Mouse (Mus musculus) MEL (cell line): ENCODE measurements around the gene Gm3327. TPM values are rescaled to one million over a fixed set of nuclear protein-coding genes. Genes with fewer than 3 reads are reported as not detected.
"Not testable (repeated sequence)": the region's sequence is repeated elsewhere in the genome, so short reads cannot be mapped to it uniquely, and the experiment has no call there.

ENCODE experiments used
- DNase-seq: peaks from one replicate; pipeline ENCODE4 v3.0.0; 2011; ENCODE audit warnings: low read depth, low spot score
- H3K27ac ChIP-seq: 2 replicates; pipeline ENCODE4 v1.5.1; 2012; ENCODE audit warnings: low read depth, mild to moderate bottlenecking, control low read depth, low read length, moderate library complexity; ENCODE audit not compliant: control insufficient read depth
- H3K27me3 ChIP-seq, 2 experiments: fragments of 150-350 bp in 1 of 2; sonication (generic) in 1 of 2; 2 replicates each; pipeline ENCODE4 v1.6.1; 2012; ENCODE audit warnings: low read length in 2 of 2, mild to moderate bottlenecking in 2 of 2, improper control_type of control experiment in 1 of 2, moderate library complexity in 1 of 2; ENCODE audit not compliant: insufficient read depth in 2 of 2, control insufficient read depth in 1 of 2
- H3K36me3 ChIP-seq, 2 experiments: 2 replicates each; pipeline ENCODE4 v1.6.1; 2012 to 2014; ENCODE audit warnings: low read length in 2 of 2, improper control_type of control experiment in 1 of 2, inconsistent platforms in 1 of 2, mild to moderate bottlenecking in 1 of 2; ENCODE audit not compliant: insufficient read depth in 2 of 2, control insufficient read depth in 1 of 2
- H3K4me1 ChIP-seq, 2 experiments: fragments of 150-350 bp in 1 of 2; sonication (generic) in 1 of 2; 2 replicates each; pipeline ENCODE4 v1.6.1; 2012; ENCODE audit warnings: low read length in 2 of 2, improper control_type of control experiment in 1 of 2, mild to moderate bottlenecking in 1 of 2; ENCODE audit not compliant: insufficient read depth in 2 of 2, control insufficient read depth in 1 of 2
- H3K4me3 ChIP-seq, 2 experiments: fragments of 150-350 bp in 1 of 2; sonication (generic) in 1 of 2; 2 replicates each; pipeline ENCODE4 v1.5.1; 2012; ENCODE audit warnings: low read depth in 2 of 2, low read length in 2 of 2, mild to moderate bottlenecking in 2 of 2, moderate library complexity in 2 of 2, control low read depth in 1 of 2, improper control_type of control experiment in 1 of 2; ENCODE audit not compliant: control insufficient read depth in 1 of 2, insufficient read depth in 1 of 2
- H3K79me2 ChIP-seq: 2 replicates; pipeline ENCODE4 v1.6.1; 2012; ENCODE audit warnings: mild to moderate bottlenecking, low read length, moderate library complexity; ENCODE audit not compliant: control insufficient read depth, poor library complexity, insufficient read depth
- H3K9ac ChIP-seq: 2 replicates; pipeline ENCODE4 v1.6.1; 2012; ENCODE audit warnings: low read depth, mild to moderate bottlenecking, control low read depth, low read length, moderate library complexity; ENCODE audit not compliant: control insufficient read depth, poor library complexity, severe bottlenecking
- H3K9me3 ChIP-seq: fragments of 150-350 bp; sonication (generic); replicated peaks from 2 replicates; pipeline ENCODE4 v1.6.1; 2012; ENCODE audit warnings: mild to moderate bottlenecking, low read length, improper control_type of control experiment, moderate library complexity; ENCODE audit not compliant: insufficient read depth
- HCFC1 ChIP-seq: IDR thresholded peaks from 2 replicates; pipeline ENCODE4 v1.6.1; 2012; ENCODE audit warnings: low read depth, mild to moderate bottlenecking, inconsistent platforms, low read length, improper control_type of control experiment, moderate library complexity
- polyA plus RNA-seq, 2 experiments: library from polyadenylated mRNA; stranded (reverse) in 1 of 2; unstranded in 1 of 2; fragments of >175 nt in 1 of 2; fragments of >200 nt in 1 of 2; gene quantifications; 2 replicates each; pipeline versions ENCODE4 v1.2.1 to v1.2.4; 2012; ENCODE audit warnings: low replicate concordance in 2 of 2, low read depth in 1 of 2; ENCODE audit not compliant: insufficient read length in 2 of 2, insufficient read depth in 1 of 2, missing spikeins in 1 of 2
- total RNA-seq: library from RNA; depleted of rRNA; stranded (reverse); fragments of 300-350 nt; gene quantifications from 2 replicates; pipeline ENCODE4 v1.2.3, GENCODE M21; 2012; rRNA removed

Gm3327 gene
- total and polyA plus RNA-seq, 3 experiments: not detected

GRCm38 (mm10) chr14:44102354-44102753 is 21.3 kb upstream of the Gm3327 start, which contains the start of gene Ear2:
Gene Ear2 (plus strand): TSS chr14:44102654.
- H3K9me3 ChIP-seq: not testable (repeated sequence)

GRCm38 (mm10) chr14:44110981-44111380 is 12.7 kb upstream of the Gm3327 start:
- Histone ChIP-seq H3K27me3 (no peaks in the 10 kb centered on the region), H3K4me1 (no peaks in the 10 kb centered on the region), H3K79me2 (no peaks in the 10 kb centered on the region), H3K4me3 (no peak overlapping the region)
- no peak for TF ChIP-seq HCFC1
- TF ChIP-seq, all 39 proteins: peak for 0
- Histone ChIP-seq H3K9me3 (no peaks in the 10 kb centered on the region), H3K9ac (no peak overlapping the region), H3K36me3 (no peaks in the 10 kb centered on the region), H3K27ac (no peak overlapping the region)
- DNase-seq: no peak

More at GRCm38 (mm10) chr14:44102354-44102753, 21.3 kb upstream of the Gm3327 start, which contains the start of gene Ear2:
- H3K79me2 ChIP-seq, DNase-seq, H3K27ac ChIP-seq, H3K4me3 ChIP-seq, H3K4me1 ChIP-seq, H3K27me3 ChIP-seq, H3K9ac ChIP-seq, H3K36me3 ChIP-seq: not testable (repeated sequence)

Other genes starting within 250 kb of the Gm3327 start
- not detected in 2 replicates for gene Ear1, start 248.3 kb upstream of the Gm3327 start, total RNA-seq
- not detected for gene Ear1, start 248.3 kb upstream of the Gm3327 start, polyA plus RNA-seq
- gene Ear10, start 200.3 kb upstream of the Gm3327 start, total RNA-seq: not detected in 2 replicates
- gene Ear10, start 200.3 kb upstream of the Gm3327 start, polyA plus RNA-seq: not detected
- 18.1 and 18.3 TPM in 2 replicates for gene Gm8113, start 198.5 kb upstream of the Gm3327 start, total RNA-seq
- gene Gm8113, start 198.5 kb upstream of the Gm3327 start, polyA plus RNA-seq: 10 to 100 TPM in 1 of 2 experiments, not detected in 1; 21.2 TPM
- gene Ang5, start 166.8 kb upstream of the Gm3327 start, total RNA-seq: not detected in 2 replicates
- gene Ang5, start 166.8 kb upstream of the Gm3327 start, polyA plus RNA-seq: not detected
- gene Ang6, start 121.6 kb upstream of the Gm3327 start, total RNA-seq: not detected in 2 replicates
- gene Ang6, start 121.6 kb upstream of the Gm3327 start, polyA plus RNA-seq: not detected
- not detected in 2 replicates for gene Ear2, start 21.2 kb upstream of the Gm3327 start, total RNA-seq
- gene Ear2, start 21.2 kb upstream of the Gm3327 start, polyA plus RNA-seq: under 1 TPM in 1 of 2 experiments, not detected in 1; 0.19 TPM
- not detected in 2 replicates for gene Gm8212, start 73.8 kb downstream of the Gm3327 start, total RNA-seq
- gene Gm8212, start 73.8 kb downstream of the Gm3327 start, polyA plus RNA-seq: not detected
- gene 4930503E14Rik, start 89.4 kb downstream of the Gm3327 start, total RNA-seq: 0.33 and 0.77 TPM in 2 replicates
- gene 4930503E14Rik, start 89.4 kb downstream of the Gm3327 start, polyA plus RNA-seq: under 1 TPM in 1 of 2 experiments, not detected in 1; 0.14 TPM
- not detected in 2 replicates for gene Gm8220, start 161.7 kb downstream of the Gm3327 start, total RNA-seq
- gene Gm8220, start 161.7 kb downstream of the Gm3327 start, polyA plus RNA-seq: not detected
- gene Gm5930, start 214.7 kb downstream of the Gm3327 start, total RNA-seq: not detected in 2 replicates
- not detected for gene Gm5930, start 214.7 kb downstream of the Gm3327 start, polyA plus RNA-seq
- gene Gm8229, start 241.5 kb downstream of the Gm3327 start, total RNA-seq: not detected in 2 replicates
- not detected for gene Gm8229, start 241.5 kb downstream of the Gm3327 start, polyA plus RNA-seq